Mouse (Mus musculus): ENCODE data around the gene Samhd1. TPM values are rescaled to one million over a fixed set of nuclear protein-coding genes. Genes with fewer than 3 reads are reported as not detected.
A peak's percentile ranks its signal among the peaks of the same experiment; 100 is the strongest.

Samhd1 gene
- total and polyA plus RNA-seq, 2 experiments, result 12.0 to 26.9 TPM

DNA sequence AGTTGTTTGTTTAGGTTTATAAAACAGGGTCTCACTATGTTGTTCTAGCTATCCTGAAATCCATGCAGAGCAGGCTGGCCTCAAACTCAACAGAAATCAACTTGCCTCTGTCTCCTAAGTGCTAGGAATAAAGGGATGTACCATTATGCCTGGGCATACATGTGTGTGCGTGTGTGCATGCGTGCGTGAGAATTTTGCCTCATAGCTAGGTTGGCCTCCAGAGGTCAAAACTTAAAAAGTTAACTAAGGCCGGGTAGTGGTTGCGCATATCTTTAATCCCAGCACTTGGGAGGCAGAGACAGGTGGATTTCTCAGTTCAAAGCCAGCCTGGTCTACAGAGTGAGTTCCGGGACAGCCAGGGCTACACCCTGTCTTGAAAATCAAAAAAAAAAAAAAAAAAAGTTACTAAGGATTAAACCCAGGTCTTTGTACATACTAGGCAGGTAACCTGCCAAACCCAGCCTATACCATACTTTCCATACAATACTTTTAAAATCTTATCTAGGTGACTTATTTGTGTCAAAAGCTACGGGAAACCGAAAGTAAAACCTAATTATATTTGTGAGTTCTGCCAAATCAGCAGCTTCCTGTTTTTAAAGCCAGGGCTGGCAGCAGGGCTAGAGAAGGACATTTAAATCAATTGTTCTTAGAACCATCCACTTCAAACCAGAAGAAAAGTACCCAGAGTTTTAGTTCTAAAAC lies 4.1 kb downstream of the Samhd1 start:
- Histone ChIP-seq H3K27me3 (ENCODE audit: control insufficient read depth, insufficient read depth, low read length) (no peaks in the 10 kb centered on the region), H3K36me3 (ENCODE audit: control insufficient read depth, insufficient read depth, low read length) (peaks cover 9% of the 10 kb centered on the region), H3K79me2 (ENCODE audit: control insufficient read depth, insufficient read depth, low read length) (peaks cover 6% of the 10 kb centered on the region; the same call in 1 of the 2 replicates), H3K27ac (replicated peaks; ENCODE audit: insufficient read depth, low read depth, low read length) (peak overlapping the region; percentile 73), H3K4me3 (ENCODE audit: insufficient read depth, low read depth, low read length) (peak overlapping the region; percentile 50), H3K9ac (ENCODE audit: low read depth, low read length) (peak overlapping the region; percentile 33; the same call in 1 of the 2 replicates), H3K4me1 (ENCODE audit: control insufficient read depth, insufficient read depth, low read length) (peaks cover 5% of the 10 kb centered on the region)
- no peak for TF ChIP-seq CTCF (IDR thresholded peaks at IDR 0.05; ENCODE audit: low read depth, low read length)
- TF ChIP-seq POLR2A (IDR thresholded peaks at IDR 0.05; ENCODE audit: extremely low read depth, insufficient read depth, low read length), result no peak
- 49% methylated on average over 8 of the region's 8 CpGs for WGBS
- peak; percentile 81 for DNase-seq (ENCODE audit: extremely low read depth, low read depth, low spot score)

DNA sequence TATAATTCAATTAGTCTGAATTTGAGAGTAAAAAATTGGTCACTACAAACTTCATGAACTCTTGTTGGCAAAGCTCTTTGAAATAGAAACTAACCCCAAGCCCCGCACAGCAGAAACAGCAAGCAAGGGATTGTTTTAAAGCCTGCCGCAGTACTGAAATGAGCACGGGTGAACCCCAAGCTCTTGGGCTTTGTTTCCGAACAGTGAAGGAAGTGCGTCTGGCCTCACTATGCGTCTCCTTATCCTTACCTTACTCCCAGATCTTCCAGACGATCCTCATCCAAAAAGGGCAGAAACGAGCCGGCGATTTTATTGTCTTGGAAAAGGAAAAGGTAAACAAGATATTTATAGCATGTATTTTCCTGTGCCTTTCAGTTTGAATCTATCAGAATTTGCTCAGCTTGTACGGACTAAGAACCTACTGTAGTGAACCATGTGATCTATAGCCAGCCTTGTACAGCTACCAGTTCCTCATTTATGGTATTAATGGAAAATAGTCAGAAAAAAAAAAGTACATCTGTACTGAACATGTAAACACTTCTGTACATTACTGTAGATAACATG lies 5.4 kb downstream of the Samhd1 start:
- WGBS, result 78% methylated on average over 11 of the region's 11 CpGs
- Histone ChIP-seq H3K9ac (ENCODE audit: low read depth, low read length) (no peak overlapping the region), H3K36me3 (ENCODE audit: control insufficient read depth, insufficient read depth, low read length) (peaks cover 9% of the 10 kb centered on the region), H3K4me1 (ENCODE audit: control insufficient read depth, insufficient read depth, low read length) (peaks cover 3% of the 10 kb centered on the region; the same call in 1 of the 2 replicates), H3K27ac (replicated peaks; ENCODE audit: insufficient read depth, low read depth, low read length) (no peak overlapping the region), H3K4me3 (ENCODE audit: insufficient read depth, low read depth, low read length) (no peak overlapping the region), H3K79me2 (ENCODE audit: control insufficient read depth, insufficient read depth, low read length) (peaks cover 6% of the 10 kb centered on the region; the same call in 1 of the 2 replicates), H3K27me3 (ENCODE audit: control insufficient read depth, insufficient read depth, low read length) (no peaks in the 10 kb centered on the region)
- DNase-seq (ENCODE audit: extremely low read depth, low read depth, low spot score), result no peak
- no peak for TF ChIP-seq CTCF (IDR thresholded peaks at IDR 0.05; ENCODE audit: low read depth, low read length)

DNA sequence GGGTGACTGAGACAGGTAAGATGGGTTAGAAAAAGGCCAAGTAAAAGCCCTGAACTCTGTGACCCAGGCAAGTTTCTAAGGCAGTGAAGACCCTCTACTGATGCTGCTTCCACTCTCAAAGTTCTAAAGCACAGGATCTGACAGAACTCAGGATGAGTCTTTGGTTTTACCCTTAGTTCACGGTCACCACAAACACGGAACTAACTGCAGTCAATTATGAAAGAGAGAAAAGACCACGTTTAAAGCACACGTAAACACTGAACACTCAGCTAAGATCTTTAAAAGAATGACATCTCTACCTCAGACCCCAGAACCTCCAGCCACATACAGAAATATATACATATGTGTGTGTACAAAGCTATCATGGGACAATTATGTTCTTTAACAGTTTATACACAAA lies 6.0 kb downstream of the Samhd1 start:
- no peak for DNase-seq (ENCODE audit: extremely low read depth, low read depth, low spot score)
- H3K36me3 ChIP-seq (ENCODE audit: control insufficient read depth, insufficient read depth, low read length), result peaks cover 9% of the 10 kb centered on the region
- peaks cover 3% of the 10 kb centered on the region; the same call in 1 of the 2 replicates for H3K4me1 ChIP-seq (ENCODE audit: control insufficient read depth, insufficient read depth, low read length)
- WGBS, result 83% methylated on average over 4 of the region's 4 CpGs
- H3K4me3 ChIP-seq (ENCODE audit: insufficient read depth, low read depth, low read length), result no peak overlapping the region
- H3K9ac ChIP-seq (ENCODE audit: low read depth, low read length), result no peak overlapping the region
- H3K27ac ChIP-seq (replicated peaks; ENCODE audit: insufficient read depth, low read depth, low read length), result no peak overlapping the region
- H3K27me3 ChIP-seq (ENCODE audit: control insufficient read depth, insufficient read depth, low read length), result no peaks in the 10 kb centered on the region
- H3K79me2 ChIP-seq (ENCODE audit: control insufficient read depth, insufficient read depth, low read length), result peaks cover 6% of the 10 kb centered on the region; the same call in 1 of the 2 replicates
- no peak for TF ChIP-seq POLR2A (IDR thresholded peaks at IDR 0.05; ENCODE audit: extremely low read depth, insufficient read depth, low read length)
- no peak for TF ChIP-seq CTCF (IDR thresholded peaks at IDR 0.05; ENCODE audit: low read depth, low read length)

DNA sequence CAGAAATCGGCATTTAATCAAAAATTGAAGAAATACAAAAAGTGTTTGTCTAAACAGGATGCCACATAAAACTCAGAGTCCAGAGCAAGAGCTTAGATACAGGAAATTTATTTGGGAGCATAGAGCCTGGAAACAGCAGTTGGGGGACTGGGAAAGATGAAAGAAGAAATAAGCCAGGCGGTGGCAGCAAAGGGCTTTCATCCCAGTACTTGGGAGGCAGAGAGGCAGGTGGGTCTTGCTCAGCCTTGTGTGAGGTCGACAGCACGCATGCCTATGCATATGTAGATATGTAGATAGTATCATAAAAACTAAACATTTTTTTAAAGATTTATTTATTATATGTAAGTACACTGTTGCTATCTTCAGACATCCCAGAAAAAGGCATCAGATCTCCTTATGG lies 7.0 kb downstream of the Samhd1 start:
- H3K27ac ChIP-seq (replicated peaks; ENCODE audit: insufficient read depth, low read depth, low read length), result no peak overlapping the region
- peak; percentile 38; the same call in 1 of the 2 replicates for TF ChIP-seq CTCF (IDR thresholded peaks at IDR 0.05; ENCODE audit: low read depth, low read length)
- TF ChIP-seq POLR2A (IDR thresholded peaks at IDR 0.05; ENCODE audit: extremely low read depth, insufficient read depth, low read length), result no peak
- peaks cover 14% of the 10 kb centered on the region for H3K36me3 ChIP-seq (ENCODE audit: control insufficient read depth, insufficient read depth, low read length)
- WGBS, result 75% methylated on average over 4 of the region's 4 CpGs
- no peak overlapping the region for H3K4me3 ChIP-seq (ENCODE audit: insufficient read depth, low read depth, low read length)
- H3K9ac ChIP-seq (ENCODE audit: low read depth, low read length), result no peak overlapping the region
- no peaks in the 10 kb centered on the region for H3K27me3 ChIP-seq (ENCODE audit: control insufficient read depth, insufficient read depth, low read length)
- H3K4me1 ChIP-seq (ENCODE audit: control insufficient read depth, insufficient read depth, low read length), result peaks cover 3% of the 10 kb centered on the region; the same call in 1 of the 2 replicates
- H3K79me2 ChIP-seq (ENCODE audit: control insufficient read depth, insufficient read depth, low read length), result peaks cover 4% of the 10 kb centered on the region; the same call in 1 of the 2 replicates
- DNase-seq (ENCODE audit: extremely low read depth, low read depth, low spot score), result no peak

DNA sequence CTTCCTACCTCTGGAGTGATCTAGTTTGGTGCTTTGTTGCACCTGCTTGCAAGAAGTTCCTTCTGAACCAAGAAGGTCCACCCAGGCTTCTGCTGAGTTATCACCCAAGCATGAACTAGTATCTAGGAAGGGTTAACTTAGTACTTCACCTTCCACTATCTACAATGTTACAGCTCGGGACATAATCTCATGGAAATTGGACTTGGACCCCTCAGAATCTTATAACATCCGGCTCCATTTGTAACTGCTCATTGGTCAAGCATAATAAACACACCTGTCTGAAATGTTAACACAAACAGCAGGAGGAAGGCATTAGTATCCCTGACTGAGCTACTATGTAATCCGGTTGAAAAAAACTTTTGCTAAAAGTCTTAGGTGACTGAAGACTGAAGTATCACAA lies 7.7 kb downstream of the Samhd1 start:
- no peak overlapping the region for H3K9ac ChIP-seq (ENCODE audit: low read depth, low read length)
- H3K27me3 ChIP-seq (ENCODE audit: control insufficient read depth, insufficient read depth, low read length), result no peaks in the 10 kb centered on the region
- H3K4me1 ChIP-seq (ENCODE audit: control insufficient read depth, insufficient read depth, low read length), result peaks cover 3% of the 10 kb centered on the region; the same call in 1 of the 2 replicates
- WGBS, result 79% methylated on average over 3 of the region's 3 CpGs
- H3K79me2 ChIP-seq (ENCODE audit: control insufficient read depth, insufficient read depth, low read length), result 0 out of 2 replicates have a peak, but pooled peaks cover 3% of the 10 kb centered on the region
- H3K36me3 ChIP-seq (ENCODE audit: control insufficient read depth, insufficient read depth, low read length), result peaks cover 18% of the 10 kb centered on the region
- DNase-seq (ENCODE audit: extremely low read depth, low read depth, low spot score), result no peak
- TF ChIP-seq POLR2A (IDR thresholded peaks at IDR 0.05; ENCODE audit: extremely low read depth, insufficient read depth, low read length) (no peak), CTCF (IDR thresholded peaks at IDR 0.05; ENCODE audit: low read depth, low read length) (no peak)
- H3K27ac ChIP-seq (replicated peaks; ENCODE audit: insufficient read depth, low read depth, low read length), result no peak overlapping the region
- no peak overlapping the region for H3K4me3 ChIP-seq (ENCODE audit: insufficient read depth, low read depth, low read length)

DNA sequence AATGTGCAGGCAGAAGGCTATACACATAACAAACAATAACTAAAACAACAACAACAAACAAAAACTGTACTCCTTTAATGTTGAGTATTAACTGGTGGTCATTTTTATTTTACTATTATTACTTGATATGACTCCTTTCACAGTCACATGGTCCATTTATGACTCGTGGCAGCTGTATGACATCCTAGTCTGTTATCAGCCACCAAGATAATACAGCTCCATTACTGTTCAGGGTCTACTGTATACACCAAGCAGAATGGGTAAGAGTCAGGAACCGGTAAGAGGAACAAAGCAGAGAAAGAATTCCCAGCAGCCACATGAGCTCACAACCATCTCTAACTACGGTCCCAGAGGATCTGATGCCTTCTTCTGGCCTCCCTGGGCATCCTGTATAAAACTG lies 9.8 kb downstream of the Samhd1 start:
- Histone ChIP-seq H3K79me2 (ENCODE audit: control insufficient read depth, insufficient read depth, low read length) (no peaks in the 10 kb centered on the region), H3K4me1 (ENCODE audit: control insufficient read depth, insufficient read depth, low read length) (no peaks in the 10 kb centered on the region), H3K9ac (ENCODE audit: low read depth, low read length) (no peak overlapping the region), H3K27me3 (ENCODE audit: control insufficient read depth, insufficient read depth, low read length) (no peaks in the 10 kb centered on the region), H3K4me3 (ENCODE audit: insufficient read depth, low read depth, low read length) (no peak overlapping the region), H3K27ac (replicated peaks; ENCODE audit: insufficient read depth, low read depth, low read length) (no peak overlapping the region), H3K36me3 (ENCODE audit: control insufficient read depth, insufficient read depth, low read length) (peaks cover 24% of the 10 kb centered on the region)
- DNase-seq (ENCODE audit: extremely low read depth, low read depth, low spot score), result no peak
- 84% methylated on average over 3 of the region's 3 CpGs for WGBS
- TF ChIP-seq POLR2A (IDR thresholded peaks at IDR 0.05; ENCODE audit: extremely low read depth, insufficient read depth, low read length), result no peak
- TF ChIP-seq CTCF (IDR thresholded peaks at IDR 0.05; ENCODE audit: low read depth, low read length), result no peak
